In the genomic region with DNA sequence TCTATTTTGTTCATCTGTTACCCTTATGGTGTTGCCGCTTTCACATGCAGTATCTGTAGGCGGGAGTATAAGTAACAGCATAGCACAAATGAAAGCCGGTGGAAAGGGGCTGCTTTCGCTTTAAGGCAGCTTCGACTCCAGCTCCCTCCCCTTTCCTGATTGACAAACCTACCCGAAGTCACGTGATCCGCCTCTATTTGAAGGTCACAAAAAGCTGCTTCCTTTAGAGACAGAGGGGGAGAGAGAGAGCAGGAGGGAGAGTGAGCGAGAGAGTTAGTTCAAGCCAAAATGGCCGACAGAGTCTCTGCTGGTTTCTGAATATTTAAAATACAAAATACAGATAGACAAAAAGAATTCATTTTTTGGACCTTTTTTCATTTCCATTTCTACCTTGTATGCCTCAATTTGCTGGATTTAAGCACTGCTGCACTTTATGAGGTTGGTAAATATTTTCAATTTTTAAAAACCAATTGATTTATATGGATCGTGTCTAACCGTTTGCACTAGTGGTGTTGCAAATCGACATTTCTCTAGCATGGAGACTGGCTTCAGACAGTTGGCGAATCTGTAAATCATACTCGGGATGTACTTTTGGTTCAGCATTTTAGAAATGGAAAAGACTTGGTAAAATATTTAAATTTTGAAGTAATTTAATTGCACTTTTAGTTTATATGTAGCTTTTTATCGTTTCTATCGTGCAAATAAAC, we compare ENCODE assay signal across 8 mouse cellular contexts.
A peak's percentile ranks its signal among the peaks of the same experiment; 100 is the strongest.
DNase-seq lines count a peak whose midpoint lies in the region; ATAC-seq and TF ChIP-seq lines count a peak whose summit lies in the region.

No protein-coding gene starts in this region.

- H3K9ac ChIP-seq in MEL (ENCODE audit: control insufficient read depth, low read depth, low read length, poor library complexity, severe bottlenecking): peak overlapping the region; percentile 93
- H3K9ac ChIP-seq in forebrain, postnatal 0 days: peak overlapping the region; percentile 61
- H3K9ac ChIP-seq in lung, embryonic 15.5 days: peak overlapping the region; percentile 65

- peaks cover 0 to 21% of the 10 kb centered on the region in 2 experiments; a peak in 2 of 4 replicates for H3K36me3 ChIP-seq in MEL (ENCODE audit: control insufficient read depth in 1 of 2, insufficient read depth in 2 of 2, low read length in 2 of 2)
- no peaks in the 10 kb centered on the region for H3K36me3 ChIP-seq in forebrain, postnatal 0 days (ENCODE audit: insufficient read depth)
- H3K36me3 ChIP-seq in lung, embryonic 15.5 days: no peaks in the 10 kb centered on the region

- peak overlapping the region; percentile 97 for H3K27ac ChIP-seq in MEL (ENCODE audit: control insufficient read depth, low read depth, low read length)
- no peak overlapping the region; the same call in 1 of the 2 replicates for H3K27ac ChIP-seq in cerebellum, adult 2 months (ENCODE audit: insufficient read depth, low read length)
- peak overlapping the region; percentile 80 for H3K27ac ChIP-seq in forebrain, postnatal 0 days (ENCODE audit: low read depth, low read length)
- peak overlapping the region; percentile 90 for H3K27ac ChIP-seq in lung, embryonic 15.5 days

- peak; percentile 91 for ATAC-seq in forebrain, postnatal 0 days
- ATAC-seq in lung, embryonic 15.5 days (ENCODE audit: borderline replicate concordance, extremely low read depth, low FRiP score, low TSS enrichment): peak; percentile 93

- WGBS in cerebellum, adult 2 months: under 1% methylated on average over 17 of the region's 17 CpGs
- WGBS in forebrain, postnatal 0 days: under 1% methylated on average over 17 of the region's 17 CpGs
- WGBS in lung, embryonic 15.5 days: under 1% methylated on average over 17 of the region's 17 CpGs

- H3K79me2 ChIP-seq in MEL (ENCODE audit: control insufficient read depth, insufficient read depth, low read length, poor library complexity): peaks cover 30% of the 10 kb centered on the region

- H3K9me3 ChIP-seq in MEL (replicated peaks; ENCODE audit: insufficient read depth, low read length): no peaks in the 10 kb centered on the region
- H3K9me3 ChIP-seq in forebrain, postnatal 0 days (ENCODE audit: low read length): no peaks in the 10 kb centered on the region
- H3K9me3 ChIP-seq in lung, embryonic 15.5 days: no peaks in the 10 kb centered on the region

- peak in 1 of 2 experiments; percentile 40; a peak in 1 of 4 replicates for TF ChIP-seq EP300 in MEL (IDR thresholded peaks at IDR 0.05; ENCODE audit: low read depth in 1 of 2, low read length in 2 of 2)

- H3K4me3 ChIP-seq in MEL (ENCODE audit: control insufficient read depth in 1 of 2, insufficient read depth in 1 of 2, low read depth in 2 of 2, low read length in 2 of 2): peak overlapping the region; percentile 80 to 85
- H3K4me3 ChIP-seq in cerebellum, adult 2 months (replicated peaks; ENCODE audit: insufficient read depth, low read depth, low read length): peak overlapping the region; percentile 98
- peak overlapping the region; percentile 47 for H3K4me3 ChIP-seq in forebrain, postnatal 0 days (ENCODE audit: low read depth, low read length)
- H3K4me3 ChIP-seq in lung, embryonic 15.5 days: peak overlapping the region; percentile 55

- no peaks in the 10 kb centered on the region for H3K27me3 ChIP-seq in MEL (ENCODE audit: control insufficient read depth in 1 of 2, insufficient read depth in 2 of 2, low read length in 2 of 2)
- no peaks in the 10 kb centered on the region for H3K27me3 ChIP-seq in cerebellum, adult 2 months (ENCODE audit: control insufficient read depth, insufficient read depth, low read length)
- H3K27me3 ChIP-seq in forebrain, postnatal 0 days (ENCODE audit: insufficient read depth, low read length): no peaks in the 10 kb centered on the region
- no peaks in the 10 kb centered on the region for H3K27me3 ChIP-seq in lung, embryonic 15.5 days

- peak; percentile 99 for DNase-seq in MEL (ENCODE audit: low read depth, low spot score)
- DNase-seq in cerebellum, adult 2 months: peak; percentile 88 to 96
- peak; percentile 96 for DNase-seq in forebrain, postnatal 0 days
- peak; percentile 90 for DNase-seq in heart, postnatal 4 days
- DNase-seq in layer of hippocampus, adult 8-10 months (ENCODE audit: low spot score in 2 of 2): peak; percentile 91 to 94
- peak; percentile 90 for DNase-seq in ovary, adult 18-20 months (ENCODE audit: low spot score)
- peak; percentile 96 for DNase-seq in thymus, postnatal 0 days (ENCODE audit: low spot score)

- TF ChIP-seq POLR2A in MEL (IDR thresholded peaks at IDR 0.05; ENCODE audit: control insufficient read depth in 1 of 2, insufficient read depth in 1 of 2, low read depth in 1 of 2, low read length in 2 of 2, poor library complexity in 1 of 2): peak; percentile 63 to 99; a peak in 3 of 4 replicates
- peak; percentile 97; the same call in 1 of the 2 replicates for TF ChIP-seq POLR2A in cerebellum, adult 2 months (IDR thresholded peaks at IDR 0.05; ENCODE audit: borderline replicate concordance, insufficient read depth, low read length)

- peaks cover 13 to 21% of the 10 kb centered on the region in 2 experiments for H3K4me1 ChIP-seq in MEL (ENCODE audit: control insufficient read depth in 1 of 2, insufficient read depth in 2 of 2, low read length in 2 of 2)
- peaks cover 6% of the 10 kb centered on the region; the same call in 1 of the 2 replicates for H3K4me1 ChIP-seq in cerebellum, adult 2 months (ENCODE audit: control insufficient read depth, insufficient read depth, low read length)
- H3K4me1 ChIP-seq in forebrain, postnatal 0 days (ENCODE audit: insufficient read depth): peaks cover 22% of the 10 kb centered on the region
- peaks cover 29% of the 10 kb centered on the region for H3K4me1 ChIP-seq in lung, embryonic 15.5 days

- no peak for TF ChIP-seq CTCF in MEL (IDR thresholded peaks at IDR 0.05 in 2 of 3, conservative IDR thresholded peaks at IDR 0.05 in 1 of 3; ENCODE audit: control insufficient read depth in 1 of 3, insufficient read depth in 1 of 3, low read depth in 2 of 3, low read length in 3 of 3, poor library complexity in 1 of 3, severe bottlenecking in 1 of 3)
- TF ChIP-seq CTCF in cerebellum, adult 2 months (IDR thresholded peaks at IDR 0.05; ENCODE audit: borderline replicate concordance, insufficient read depth, low read depth, low read length): no peak
- TF ChIP-seq CTCF in forebrain, postnatal 0 days (IDR thresholded peaks at IDR 0.05; ENCODE audit: low read depth): peak; percentile 49

- peak overlapping the region; percentile 67 for H3K4me2 ChIP-seq in forebrain, postnatal 0 days (ENCODE audit: low read depth)
- H3K4me2 ChIP-seq in lung, embryonic 15.5 days: peak overlapping the region; percentile 64

- no peak for TF ChIP-seq RAD21 in MEL (IDR thresholded peaks at IDR 0.05; ENCODE audit: low read depth, low read length)

TF ChIP-seq in MEL, 35 proteins besides CTCF, POLR2A, EP300 and RAD21:
- peak; percentile 96 for TF ChIP-seq SIN3A (IDR thresholded peaks at IDR 0.05; ENCODE audit: low read length)
- peak; percentile 97 for TF ChIP-seq NELFE (IDR thresholded peaks at IDR 0.05; ENCODE audit: low read depth, low read length)
- peak; percentile 68 for TF ChIP-seq ETS1 (IDR thresholded peaks at IDR 0.05; ENCODE audit: low read depth, low read length)
- no peak for TF ChIP-seq GATA1 (IDR thresholded peaks at IDR 0.05; ENCODE audit: low read depth, low read length)
- peak; percentile 80 for TF ChIP-seq BHLHE40 (IDR thresholded peaks at IDR 0.05; ENCODE audit: borderline replicate concordance, low read depth, low read length)
- TF ChIP-seq UBTF (IDR thresholded peaks at IDR 0.05; ENCODE audit: borderline replicate concordance, insufficient read depth, low read depth, low read length): no peak
- TF ChIP-seq ELF1 (IDR thresholded peaks at IDR 0.05; ENCODE audit: low read depth, low read length): peak; percentile 72
- TF ChIP-seq POLR2AphosphoS2 (IDR thresholded peaks at IDR 0.05; ENCODE audit: low read length): peak; percentile 98
- peak; percentile 80 for TF ChIP-seq TCF12 (IDR thresholded peaks at IDR 0.05; ENCODE audit: low read depth, low read length)
- TF ChIP-seq ZC3H11A (IDR thresholded peaks at IDR 0.05; ENCODE audit: low read depth, low read length): no peak
- TF ChIP-seq CHD1 (IDR thresholded peaks at IDR 0.05; ENCODE audit: low read depth, low read length): peak; percentile 99
- TF ChIP-seq MAZ (IDR thresholded peaks at IDR 0.05; ENCODE audit: low read depth, low read length): peak; percentile 36; the same call in 1 of the 2 replicates
- peak; percentile 93 for TF ChIP-seq MAX (IDR thresholded peaks at IDR 0.05; ENCODE audit: low read length)
- no peak for TF ChIP-seq ZKSCAN1 (IDR thresholded peaks at IDR 0.05; ENCODE audit: low read depth, low read length)
- TF ChIP-seq TBP (IDR thresholded peaks at IDR 0.05; ENCODE audit: low read depth, low read length): peak; percentile 98
- no peak; the same call in 1 of the 2 replicates for TF ChIP-seq ZNF384 (IDR thresholded peaks at IDR 0.05; ENCODE audit: low read depth, low read length)
- no peak for TF ChIP-seq E2F4 (IDR thresholded peaks at IDR 0.05; ENCODE audit: borderline replicate concordance, low read depth, low read length)
- TF ChIP-seq USF2 (IDR thresholded peaks at IDR 0.05; ENCODE audit: borderline replicate concordance in 1 of 2, insufficient read depth in 1 of 2, low read depth in 1 of 2, low read length in 2 of 2): peak; percentile 90 to 92
- 0 out of 2 replicates have a peak, but pooled peaks have one; percentile 2 for TF ChIP-seq RCOR1 (IDR thresholded peaks at IDR 0.05; ENCODE audit: low read depth, low read length)
- TF ChIP-seq ZMIZ1 (IDR thresholded peaks at IDR 0.05; ENCODE audit: low read depth, low read length): peak; percentile 93
- TF ChIP-seq MAFK (IDR thresholded peaks at IDR 0.05; ENCODE audit: borderline replicate concordance, low read depth, low read length): no peak
- TF ChIP-seq MXI1 (IDR thresholded peaks at IDR 0.05; ENCODE audit: low read depth, low read length): peak; percentile 23; the same call in 1 of the 2 replicates
- TF ChIP-seq JUND (IDR thresholded peaks at IDR 0.05; ENCODE audit: low read depth, low read length): no peak
- peak; percentile 83 for TF ChIP-seq HCFC1 (IDR thresholded peaks at IDR 0.05; ENCODE audit: low read depth, low read length)
- no peak for TF ChIP-seq GABPA (IDR thresholded peaks at IDR 0.05; ENCODE audit: low read depth, low read length)
- peak; percentile 68; the same call in 1 of the 2 replicates for TF ChIP-seq POLR2AphosphoS5 (IDR thresholded peaks at IDR 0.05; ENCODE audit: borderline replicate concordance, low read depth, low read length)
- peak; percentile 99 for TF ChIP-seq USF1 (IDR thresholded peaks at IDR 0.05; ENCODE audit: low read depth, low read length)

Comparison
In these comparisons a context has a peak if more than half of its experiments do, and no peak if none do; other contexts are left out.
1. H3K4me3 ChIP-seq: peak in every context shown above with its lines; median percentile 98 in cerebellum, adult 2 months; 82 in MEL; 55 in lung, embryonic 15.5 days; 47 in forebrain, postnatal 0 days.